Mouse (Mus musculus): Measurements from ENCODE around the gene Rflnb. TPM values are rescaled to one million over a fixed set of nuclear protein-coding genes. Genes with fewer than 3 reads are reported as not detected.

Gene Rflnb
- polyA plus RNA-seq, 1 experiment from 2014 or later: 64.5 TPM

GRCm38 (mm10) chr11:75983194-75983593, 44.4 kb downstream of the Rflnb start:
- Histone ChIP-seq H3K9me3 (no peaks in the 10 kb centered on the region), H3K4me1 (0 out of 2 replicates have a peak, but pooled peaks cover 3% of the 10 kb centered on the region), H3K4me2 (replicated peaks) (no peak overlapping the region), H3K9ac (no peak overlapping the region), H3K4me3 (no peak overlapping the region), H3K27ac (no peak overlapping the region), H3K36me3 (no peaks in the 10 kb centered on the region), H3K27me3 (no peaks in the 10 kb centered on the region)
- WGBS: 63% methylated on average over 4 of the region's 4 CpGs
- no peak for ATAC-seq (ENCODE audit: insufficient number of reproducible peaks, insufficient read depth, low FRiP score, low TSS enrichment)

GRCm38 (mm10) chr11:75980413-75980812, 47.2 kb downstream of the Rflnb start:
- WGBS: 24% methylated on average over 2 of the region's 2 CpGs
- no peak overlapping the region for H3K9ac ChIP-seq

GRCm38 (mm10) chr11:75978051-75978450, 49.5 kb downstream of the Rflnb start:
- 66% methylated on average over 6 of the region's 6 CpGs for WGBS
- H3K27me3 ChIP-seq: no peaks in the 10 kb centered on the region

More at GRCm38 (mm10) chr11:75980413-75980812, 47.2 kb downstream of the Rflnb start:
- Histone ChIP-seq H3K4me2 (replicated peaks) (no peak overlapping the region), H3K36me3 (no peaks in the 10 kb centered on the region), H3K4me3 (no peak overlapping the region), H3K27ac (no peak overlapping the region), H3K4me1 (no peaks in the 10 kb centered on the region), H3K9me3 (no peaks in the 10 kb centered on the region), H3K27me3 (no peaks in the 10 kb centered on the region)
- no peak for ATAC-seq (ENCODE audit: insufficient number of reproducible peaks, insufficient read depth, low FRiP score, low TSS enrichment)

GRCm38 (mm10) chr11:75976748-75977147, 50.8 kb downstream of the Rflnb start:
- no peak overlapping the region for H3K4me2 ChIP-seq (replicated peaks)
- H3K36me3 ChIP-seq: no peaks in the 10 kb centered on the region
- H3K27ac ChIP-seq: no peak overlapping the region
- H3K4me1 ChIP-seq: peaks cover 6% of the 10 kb centered on the region
- no peaks in the 10 kb centered on the region for H3K27me3 ChIP-seq
- H3K9ac ChIP-seq: no peak overlapping the region
- 73% methylated on average over 8 of the region's 8 CpGs for WGBS
- H3K4me3 ChIP-seq: no peak overlapping the region
- no peak for ATAC-seq (ENCODE audit: insufficient number of reproducible peaks, insufficient read depth, low FRiP score, low TSS enrichment)
- no peaks in the 10 kb centered on the region for H3K9me3 ChIP-seq

More at GRCm38 (mm10) chr11:75978051-75978450, 49.5 kb downstream of the Rflnb start:
- Histone ChIP-seq H3K4me3 (no peak overlapping the region), H3K9me3 (no peaks in the 10 kb centered on the region), H3K9ac (no peak overlapping the region), H3K36me3 (no peaks in the 10 kb centered on the region), H3K27ac (no peak overlapping the region), H3K4me1 (peaks cover 2% of the 10 kb centered on the region), H3K4me2 (replicated peaks) (no peak overlapping the region)
- no peak for ATAC-seq (ENCODE audit: insufficient number of reproducible peaks, insufficient read depth, low FRiP score, low TSS enrichment)

GRCm38 (mm10) chr11:75973988-75974387, 53.6 kb downstream of the Rflnb start:
- no peaks in the 10 kb centered on the region for H3K36me3 ChIP-seq
- H3K9me3 ChIP-seq: no peaks in the 10 kb centered on the region
- no peak overlapping the region for H3K4me2 ChIP-seq (replicated peaks)
- H3K4me1 ChIP-seq: peaks cover 6% of the 10 kb centered on the region
- H3K4me3 ChIP-seq: no peak overlapping the region
- no peak overlapping the region for H3K9ac ChIP-seq
- no peak for ATAC-seq (ENCODE audit: insufficient number of reproducible peaks, insufficient read depth, low FRiP score, low TSS enrichment)
- WGBS: 83% methylated on average over 1 of the region's 1 CpGs
- H3K27ac ChIP-seq: no peak overlapping the region
- 0 out of 2 replicates have a peak, but pooled peaks cover 2% of the 10 kb centered on the region for H3K27me3 ChIP-seq

- ATAC-seq (ENCODE audit: insufficient number of reproducible peaks, insufficient read depth, low FRiP score, low TSS enrichment): no peak
- H3K9ac ChIP-seq: no peak overlapping the region
- H3K4me2 ChIP-seq (replicated peaks): no peak overlapping the region
- H3K9me3 ChIP-seq: no peaks in the 10 kb centered on the region
- H3K27ac ChIP-seq: no peak overlapping the region
- H3K36me3 ChIP-seq: no peaks in the 10 kb centered on the region
- H3K4me3 ChIP-seq: no peak overlapping the region
- H3K4me1 ChIP-seq: peaks cover 6% of the 10 kb centered on the region
- 0 out of 2 replicates have a peak, but pooled peaks cover 4% of the 10 kb centered on the region for H3K27me3 ChIP-seq
- WGBS: 18% methylated on average over 7 of the region's 7 CpGs
Observed at GRCm38 (mm10) chr11:75972916-75973567, 54.5 kb downstream of the Rflnb start.

- H3K4me2 ChIP-seq (replicated peaks): no peak overlapping the region
- WGBS: 88% methylated on average over 3 of the region's 3 CpGs
- H3K27ac ChIP-seq: no peak overlapping the region
- peaks cover 9% of the 10 kb centered on the region for H3K4me1 ChIP-seq
- no peak for ATAC-seq (ENCODE audit: insufficient number of reproducible peaks, insufficient read depth, low FRiP score, low TSS enrichment)
- H3K27me3 ChIP-seq: 0 out of 2 replicates have a peak, but pooled peaks cover 4% of the 10 kb centered on the region
- no peaks in the 10 kb centered on the region for H3K36me3 ChIP-seq
- no peak overlapping the region for H3K4me3 ChIP-seq
- H3K9me3 ChIP-seq: no peaks in the 10 kb centered on the region
- H3K9ac ChIP-seq: no peak overlapping the region
Observed at GRCm38 (mm10) chr11:75972188-75972587, 55.4 kb downstream of the Rflnb start.

- Histone ChIP-seq H3K27me3 (peaks cover 14% of the 10 kb centered on the region), H3K9ac (no peak overlapping the region), H3K9me3 (no peaks in the 10 kb centered on the region), H3K4me2 (replicated peaks) (no peak overlapping the region), H3K27ac (no peak overlapping the region), H3K36me3 (no peaks in the 10 kb centered on the region), H3K4me1 (peaks cover 22% of the 10 kb centered on the region), H3K4me3 (no peak overlapping the region)
- WGBS: 24% methylated on average over 3 of the region's 3 CpGs
- ATAC-seq (ENCODE audit: insufficient number of reproducible peaks, insufficient read depth, low FRiP score, low TSS enrichment): no peak
Observed at GRCm38 (mm10) chr11:75970629-75971028, 57.0 kb downstream of the Rflnb start.

Other genes with a start within 250 kb of the Rflnb start
- 2.1 and 2.5 TPM in 2 replicates for gene Doc2b, start 231.7 kb downstream of the Rflnb start, polyA plus RNA-seq (2016; fragmentation: Nextera tagmentation; extraction: Ambion mirVana)
- 3.7 TPM in 2 replicates for gene Rph3al, start 89.4 kb downstream of the Rflnb start, polyA plus RNA-seq (2016; fragmentation: Nextera tagmentation; extraction: Ambion mirVana)
- 0.29 and 1.0 TPM in 2 replicates for gene 1700016K19Rik, start 27.9 kb downstream of the Rflnb start, polyA plus RNA-seq (2016; fragmentation: Nextera tagmentation; extraction: Ambion mirVana)
- gene Vps53, start 151.9 kb upstream of the Rflnb start, polyA plus RNA-seq (2016; fragmentation: Nextera tagmentation; extraction: Ambion mirVana): 44.1 and 45.9 TPM in 2 replicates
- gene Fam57a, start 151.9 kb upstream of the Rflnb start, polyA plus RNA-seq (2016; fragmentation: Nextera tagmentation; extraction: Ambion mirVana): 26.8 and 27.5 TPM in 2 replicates
- gene Dbil5, start 189.8 kb upstream of the Rflnb start, polyA plus RNA-seq (2016; fragmentation: Nextera tagmentation; extraction: Ambion mirVana): 0.72 and 0.87 TPM in 2 replicates
- gene Gemin4, start 189.9 kb upstream of the Rflnb start, polyA plus RNA-seq (2016; fragmentation: Nextera tagmentation; extraction: Ambion mirVana): 34.5 TPM in 2 replicates
- 26.3 and 27.6 TPM in 2 replicates for gene Mrm3, start 215.9 kb upstream of the Rflnb start, polyA plus RNA-seq (2016; fragmentation: Nextera tagmentation; extraction: Ambion mirVana)
- gene Glod4, start 215.9 kb upstream of the Rflnb start, polyA plus RNA-seq (2016; fragmentation: Nextera tagmentation; extraction: Ambion mirVana): 121 and 126 TPM in 2 replicates

All from embryonic facial prominence, embryonic 12.5 days (tissue).